Mouse (Mus musculus) neural tube, embryonic 15.5 days (tissue): ENCODE results near the gene Syt2. TPM values are rescaled to one million over a fixed set of nuclear protein-coding genes. Genes with fewer than 3 reads are reported as not detected.

Experiments
- ATAC-seq: fragments of 200-750 bp; cut with Nextera tagmentation; 2 replicates; pipeline ENCODE4 v1.8.0; 2017; ENCODE audit warnings: mild to moderate bottlenecking, moderate TSS enrichment, moderate library complexity; ENCODE audit not compliant: low FRiP score
- H3K27ac ChIP-seq: fragments of 300-500 bp; sonication (generic); replicated peaks from 2 replicates; pipeline ENCODE4 v1.5.1; 2015; ENCODE audit warnings: mild to moderate bottlenecking, inconsistent platforms
- H3K27me3 ChIP-seq: fragments of 300-500 bp; sonication (generic); replicated peaks from 2 replicates; pipeline ENCODE4 v1.6.1; 2015; ENCODE audit warnings: inconsistent platforms
- H3K36me3 ChIP-seq: fragments of 300-500 bp; sonication (generic); 2 replicates; pipeline ENCODE4 v1.6.1; 2015; ENCODE audit warnings: inconsistent platforms
- H3K4me1 ChIP-seq: fragments of 300-500 bp; sonication (generic); 2 replicates; pipeline ENCODE4 v1.6.1; 2015; ENCODE audit warnings: inconsistent platforms
- H3K4me2 ChIP-seq: fragments of 300-500 bp; sonication (generic); 2 replicates; pipeline ENCODE4 v1.6.1; 2015; ENCODE audit warnings: inconsistent platforms, mild to moderate bottlenecking, moderate library complexity
- H3K4me3 ChIP-seq: fragments of 300-500 bp; sonication (generic); replicated peaks from 2 replicates; pipeline ENCODE4 v1.5.1; 2015; ENCODE audit warnings: mild to moderate bottlenecking, inconsistent platforms
- H3K9ac ChIP-seq: fragments of 300-500 bp; sonication (generic); replicated peaks from 2 replicates; pipeline ENCODE4 v1.6.1; 2015; ENCODE audit warnings: mild to moderate bottlenecking, inconsistent platforms
- H3K9me3 ChIP-seq: fragments of 300-500 bp; sonication (generic); replicated peaks from 2 replicates; pipeline ENCODE4 v1.6.1; 2016; ENCODE audit warnings: inconsistent platforms
- WGBS: fragments of 180-500 bp; shearing (Covaris S2); methylation state at CpG from one replicate; pipeline ENCODE4 v1.1.7; 2015; ENCODE audit warnings: mixed read lengths; 5-methylcytosine and 5-hydroxymethylcytosine counted together
- polyA plus RNA-seq: library from polyadenylated mRNA; unstranded; fragments of >200 nt; fragmentation: Nextera tagmentation; extraction: Ambion mirVana; gene quantifications from 2 replicates; pipeline ENCODE4 v1.2.1, GENCODE M21; 2015

Gene Syt2
- polyA plus RNA-seq, 1 experiment from 2014 or later: 23.4 TPM

GRCm38 (mm10) chr1:134707516-134707915 is 61.0 kb downstream of the Syt2 start:
- no peak overlapping the region for H3K4me3 ChIP-seq
- 77% methylated on average over 3 of the region's 3 CpGs for WGBS
- no peak for ATAC-seq
- H3K27ac ChIP-seq: no peak overlapping the region
- H3K9me3 ChIP-seq: no peaks in the 10 kb centered on the region
- no peak overlapping the region for H3K9ac ChIP-seq
- no peak overlapping the region for H3K4me2 ChIP-seq
- no peaks in the 10 kb centered on the region for H3K36me3 ChIP-seq
- H3K4me1 ChIP-seq: peaks cover 49% of the 10 kb centered on the region
- H3K27me3 ChIP-seq: peaks cover 31% of the 10 kb centered on the region

- ATAC-seq: no peak
- Histone ChIP-seq H3K9ac (peak overlapping the region; percentile 62), H3K4me3 (peak overlapping the region; percentile 57), H3K4me2 (peak overlapping the region; percentile 99), H3K4me1 (peaks cover 48% of the 10 kb centered on the region), H3K9me3 (no peaks in the 10 kb centered on the region), H3K36me3 (no peaks in the 10 kb centered on the region), H3K27me3 (peaks cover 31% of the 10 kb centered on the region), H3K27ac (no peak overlapping the region)
- WGBS: 9% methylated on average over 8 of the region's 8 CpGs
These were observed 61.8 kb downstream of the Syt2 start for GRCm38 (mm10) chr1:134708274-134708673.

GRCm38 (mm10) chr1:134708801-134709385 is 62.4 kb downstream of the Syt2 start:
- Histone ChIP-seq H3K4me2 (peak overlapping the region; percentile 99), H3K36me3 (no peaks in the 10 kb centered on the region), H3K9ac (peak overlapping the region; percentile 62), H3K4me3 (peak overlapping the region; percentile 57), H3K27ac (peak overlapping the region; percentile 66; the same call in 1 of the 2 replicates), H3K9me3 (no peaks in the 10 kb centered on the region), H3K4me1 (peaks cover 53% of the 10 kb centered on the region), H3K27me3 (peaks cover 31% of the 10 kb centered on the region)
- under 1% methylated on average over 46 of the region's 46 CpGs for WGBS
- peak; percentile 73 for ATAC-seq

GRCm38 (mm10) chr1:134709411-134710306 is 63.2 kb downstream of the Syt2 start:
- Histone ChIP-seq H3K27me3 (peaks cover 34% of the 10 kb centered on the region), H3K4me1 (peaks cover 58% of the 10 kb centered on the region), H3K27ac (peak overlapping the region; percentile 66; the same call in 1 of the 2 replicates), H3K4me2 (peak overlapping the region; percentile 99), H3K4me3 (peak overlapping the region; percentile 57), H3K36me3 (no peaks in the 10 kb centered on the region), H3K9ac (peak overlapping the region; percentile 62), H3K9me3 (no peaks in the 10 kb centered on the region)
- peak; percentile 46 for ATAC-seq
- WGBS: 12% methylated on average over 26 of the region's 26 CpGs

GRCm38 (mm10) chr1:134711061-134711460 is 64.6 kb downstream of the Syt2 start:
- no peak for ATAC-seq
- Histone ChIP-seq H3K9me3 (no peaks in the 10 kb centered on the region), H3K27ac (no peak overlapping the region), H3K4me2 (peak overlapping the region; percentile 26; the same call in 1 of the 2 replicates), H3K9ac (no peak overlapping the region), H3K36me3 (no peaks in the 10 kb centered on the region), H3K27me3 (peaks cover 31% of the 10 kb centered on the region), H3K4me1 (peaks cover 49% of the 10 kb centered on the region), H3K4me3 (no peak overlapping the region)
- 21% methylated on average over 7 of the region's 7 CpGs for whole genome bisulfite sequencing

GRCm38 (mm10) chr1:134711653-134712052 is 65.2 kb downstream of the Syt2 start:
- peaks cover 49% of the 10 kb centered on the region for H3K4me1 ChIP-seq
- H3K36me3 ChIP-seq: no peaks in the 10 kb centered on the region
- H3K4me3 ChIP-seq: no peak overlapping the region
- 65% methylated on average over 5 of the region's 5 CpGs for WGBS
- no peak overlapping the region for H3K4me2 ChIP-seq
- no peak overlapping the region for H3K27ac ChIP-seq
- no peak for ATAC-seq
- no peaks in the 10 kb centered on the region for H3K9me3 ChIP-seq
- H3K27me3 ChIP-seq: peaks cover 25% of the 10 kb centered on the region
- H3K9ac ChIP-seq: no peak overlapping the region

GRCm38 (mm10) chr1:134712781-134713299 is 66.4 kb downstream of the Syt2 start:
- H3K4me1 ChIP-seq: peaks cover 49% of the 10 kb centered on the region
- no peak overlapping the region for H3K4me3 ChIP-seq
- H3K27ac ChIP-seq: no peak overlapping the region
- no peak for ATAC-seq
- no peaks in the 10 kb centered on the region for H3K36me3 ChIP-seq
- H3K9ac ChIP-seq: no peak overlapping the region
- no peak overlapping the region for H3K4me2 ChIP-seq
- H3K27me3 ChIP-seq: peaks cover 15% of the 10 kb centered on the region; the same call in 1 of the 2 replicates
- H3K9me3 ChIP-seq: no peaks in the 10 kb centered on the region
- WGBS: 80% methylated on average over 9 of the region's 9 CpGs

GRCm38 (mm10) chr1:134713421-134713969 is 67.0 kb downstream of the Syt2 start:
- peaks cover 11% of the 10 kb centered on the region; the same call in 1 of the 2 replicates for H3K27me3 ChIP-seq
- H3K4me3 ChIP-seq: no peak overlapping the region
- no peak overlapping the region for H3K27ac ChIP-seq
- peaks cover 45% of the 10 kb centered on the region for H3K4me1 ChIP-seq
- H3K4me2 ChIP-seq: peak overlapping the region; percentile 17
- ATAC-seq: no peak
- no peak overlapping the region for H3K9ac ChIP-seq
- no peaks in the 10 kb centered on the region for H3K36me3 ChIP-seq
- no peaks in the 10 kb centered on the region for H3K9me3 ChIP-seq
- 10% methylated on average over 11 of the region's 11 CpGs for WGBS

GRCm38 (mm10) chr1:134714166-134714565 is 67.7 kb downstream of the Syt2 start:
- ATAC-seq: no peak
- no peak overlapping the region for H3K9ac ChIP-seq
- H3K4me1 ChIP-seq: peaks cover 40% of the 10 kb centered on the region
- no peaks in the 10 kb centered on the region for H3K36me3 ChIP-seq
- no peak overlapping the region for H3K4me2 ChIP-seq
- 0 out of 2 replicates have a peak, but pooled peaks cover 11% of the 10 kb centered on the region for H3K27me3 ChIP-seq
- no peak overlapping the region for H3K27ac ChIP-seq
- 36% methylated on average over 8 of the region's 8 CpGs for WGBS
- H3K9me3 ChIP-seq: no peaks in the 10 kb centered on the region
- H3K4me3 ChIP-seq: no peak overlapping the region

GRCm38 (mm10) chr1:134715092-134715491 is 68.6 kb downstream of the Syt2 start:
- Histone ChIP-seq H3K4me2 (no peak overlapping the region), H3K36me3 (no peaks in the 10 kb centered on the region), H3K9ac (no peak overlapping the region), H3K9me3 (no peaks in the 10 kb centered on the region), H3K27me3 (0 out of 2 replicates have a peak, but pooled peaks cover 8% of the 10 kb centered on the region), H3K4me3 (no peak overlapping the region), H3K27ac (no peak overlapping the region), H3K4me1 (peaks cover 39% of the 10 kb centered on the region)
- WGBS: 38% methylated on average over 5 of the region's 5 CpGs
- ATAC-seq: no peak

GRCm38 (mm10) chr1:134719718-134720304 is 73.3 kb downstream of the Syt2 start:
- H3K4me1 ChIP-seq: peaks cover 13% of the 10 kb centered on the region
- no peaks in the 10 kb centered on the region for H3K36me3 ChIP-seq
- 71% methylated on average over 12 of the region's 12 CpGs for WGBS
- peak overlapping the region; percentile 30 for H3K27ac ChIP-seq
- H3K4me2 ChIP-seq: no peak overlapping the region
- no peaks in the 10 kb centered on the region for H3K27me3 ChIP-seq
- no peak overlapping the region for H3K4me3 ChIP-seq
- H3K9me3 ChIP-seq: no peaks in the 10 kb centered on the region
- peak; percentile 51; the same call in 1 of the 2 replicates for ATAC-seq
- H3K9ac ChIP-seq: no peak overlapping the region
